Mouse (Mus musculus) ovary, postnatal 10 days (tissue): Measurements from ENCODE around the gene Krt20.

ENCODE experiments used
- DNase-seq: peaks from one replicate; pipeline ENCODE4 v3.0.0; 2022; ENCODE audit warnings: low spot score

Gene Krt20

DNA sequence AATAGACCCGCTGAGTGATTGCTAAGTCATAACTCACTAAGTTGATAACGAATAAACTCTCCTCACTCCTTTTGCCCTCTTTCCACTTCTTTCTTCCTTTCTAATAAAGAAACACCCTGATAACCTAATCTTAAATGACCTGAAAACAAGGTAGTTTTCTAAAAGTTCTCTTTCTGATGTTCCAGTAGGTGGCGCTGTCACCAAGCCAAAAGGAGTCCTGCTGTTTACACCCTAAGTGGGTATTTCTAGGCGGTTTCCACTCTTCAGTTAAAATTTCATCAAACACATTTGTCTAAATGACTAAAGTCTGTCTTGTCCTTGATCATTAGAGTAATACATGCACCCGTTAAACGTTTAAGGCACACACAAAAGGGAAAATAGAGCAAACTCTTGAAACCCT lies 24.7 kb downstream of the Krt20 start:
- DNase-seq, result no peak

DNA sequence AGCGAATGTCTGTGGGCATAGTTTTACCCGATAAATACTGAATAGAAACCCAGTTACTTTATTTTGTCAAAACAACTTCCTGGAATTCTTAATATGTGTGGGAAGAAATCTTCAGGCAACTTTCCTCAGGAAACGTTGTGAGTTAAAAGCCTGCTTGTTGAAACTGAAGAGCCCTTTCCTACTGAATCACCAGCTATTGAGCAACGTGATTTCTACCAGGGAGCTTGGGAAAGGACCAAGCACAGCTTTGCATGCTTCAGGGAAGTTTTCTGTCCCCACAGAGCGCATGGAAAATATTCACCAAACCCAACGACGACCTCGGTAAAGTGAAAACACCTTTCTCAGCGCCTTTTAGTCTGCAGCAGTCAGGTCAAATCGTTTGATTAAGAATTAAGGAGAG lies 31.8 kb downstream of the Krt20 start:
- no peak for DNase-seq

DNA sequence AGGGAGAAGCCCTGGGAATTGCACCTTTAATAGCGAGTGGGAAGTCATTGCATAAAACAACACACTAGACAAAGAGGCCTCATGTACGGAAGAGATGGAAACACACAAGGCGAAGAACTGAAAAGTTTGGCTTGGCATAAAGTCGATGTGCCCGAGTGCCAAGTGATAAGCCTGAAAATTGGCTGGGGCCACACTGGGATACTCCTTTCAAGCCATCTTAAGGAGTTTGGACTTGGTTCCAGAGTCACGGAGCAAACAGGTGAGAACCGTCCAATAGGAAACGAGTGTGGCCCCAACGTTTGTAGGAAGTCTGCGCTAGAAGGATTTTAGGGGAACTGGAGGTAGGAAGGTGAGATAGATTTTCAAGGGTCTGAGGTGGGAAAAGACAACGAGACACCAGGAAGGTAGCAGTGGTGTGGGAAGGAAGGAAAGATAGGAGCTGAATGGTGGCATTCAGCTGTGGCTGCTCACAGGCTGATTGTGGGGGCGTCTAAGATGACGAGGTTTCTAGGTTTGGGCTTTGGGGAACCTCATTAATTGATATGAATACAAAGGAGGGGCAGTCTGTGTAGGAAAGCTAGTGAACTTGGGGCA lies 37.9 kb downstream of the Krt20 start:
- no peak for DNase-seq

DNA sequence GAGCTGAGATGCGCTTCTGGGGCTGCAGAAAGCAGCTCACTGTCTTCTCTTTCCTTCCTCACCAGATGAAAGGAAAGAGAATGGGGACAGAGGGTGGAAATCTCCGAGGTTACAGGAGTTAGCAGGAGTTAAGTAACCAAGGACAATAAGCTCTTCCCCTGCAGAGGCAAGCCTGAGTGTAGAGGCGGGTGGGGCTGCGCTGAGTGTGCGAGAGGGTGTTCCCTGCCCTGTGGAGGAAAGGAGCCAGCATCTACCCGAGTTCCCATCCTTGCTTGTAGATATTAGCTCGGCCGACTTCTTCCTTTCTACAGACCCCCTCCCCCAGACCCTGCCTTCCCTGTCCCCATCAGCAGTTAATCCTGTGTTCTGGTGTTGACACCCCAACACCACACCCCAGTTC lies 39.1 kb downstream of the Krt20 start:
- DNase-seq, result no peak

DNA sequence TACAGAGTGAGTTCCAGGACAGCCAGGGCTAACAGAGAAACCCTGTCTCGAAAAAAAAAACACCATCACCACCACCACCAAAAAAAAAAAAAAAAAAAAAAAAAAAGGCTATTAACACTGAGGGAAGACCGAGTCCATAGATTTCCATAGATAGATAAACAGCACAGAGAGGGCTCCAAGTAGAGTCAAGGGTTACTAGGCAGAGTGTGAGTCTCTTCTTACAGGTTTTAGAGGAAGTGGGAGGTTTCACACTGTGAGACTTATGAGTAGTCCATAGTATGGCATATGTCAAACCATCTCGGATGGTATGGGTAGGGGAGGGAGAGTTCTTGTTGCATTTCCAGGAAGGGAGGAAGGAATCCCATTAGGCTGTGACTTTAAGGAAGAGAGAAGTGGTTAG lies 39.9 kb downstream of the Krt20 start:
- DNase-seq, result no peak

DNA sequence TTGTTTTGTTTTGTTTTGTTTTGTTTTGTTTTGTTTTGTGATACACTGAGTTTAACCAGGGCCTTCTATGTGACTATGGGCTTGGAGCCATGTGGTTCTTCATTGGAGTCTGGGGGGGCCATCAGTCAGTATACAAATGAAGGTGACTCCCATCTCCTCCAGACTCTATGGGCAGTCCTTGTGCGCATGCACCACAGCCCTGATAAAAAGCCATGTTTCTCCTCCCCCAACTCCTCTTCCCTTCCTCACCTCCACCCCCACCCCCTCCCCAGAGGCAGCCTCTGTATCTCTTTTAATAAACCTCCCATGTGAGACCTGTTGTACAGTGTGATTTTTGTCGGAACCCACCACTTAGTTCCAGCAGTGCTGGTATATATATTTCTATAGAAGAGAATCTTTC lies 41.3 kb downstream of the Krt20 start:
- no peak for DNase-seq

DNA sequence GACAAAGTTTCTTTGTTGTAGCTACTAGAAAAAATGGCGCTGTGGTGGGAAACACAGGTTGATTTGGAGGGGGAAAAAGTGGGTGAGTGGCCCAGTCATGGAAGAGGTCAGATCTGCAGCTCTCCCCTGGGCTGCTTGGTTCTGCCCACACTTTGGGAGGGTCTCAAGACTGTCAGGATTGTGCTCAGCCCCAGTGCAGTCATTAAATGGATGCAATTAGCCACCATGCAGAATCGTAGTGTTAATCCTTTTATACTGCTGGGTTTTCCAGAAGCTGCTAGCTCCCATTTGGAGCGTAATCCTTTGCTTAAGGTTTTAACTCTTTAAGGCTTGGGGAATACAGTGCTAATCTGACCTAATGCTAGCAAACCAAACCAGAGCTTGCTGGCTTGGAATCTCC lies 41.9 kb downstream of the Krt20 start:
- DNase-seq, result no peak

DNA sequence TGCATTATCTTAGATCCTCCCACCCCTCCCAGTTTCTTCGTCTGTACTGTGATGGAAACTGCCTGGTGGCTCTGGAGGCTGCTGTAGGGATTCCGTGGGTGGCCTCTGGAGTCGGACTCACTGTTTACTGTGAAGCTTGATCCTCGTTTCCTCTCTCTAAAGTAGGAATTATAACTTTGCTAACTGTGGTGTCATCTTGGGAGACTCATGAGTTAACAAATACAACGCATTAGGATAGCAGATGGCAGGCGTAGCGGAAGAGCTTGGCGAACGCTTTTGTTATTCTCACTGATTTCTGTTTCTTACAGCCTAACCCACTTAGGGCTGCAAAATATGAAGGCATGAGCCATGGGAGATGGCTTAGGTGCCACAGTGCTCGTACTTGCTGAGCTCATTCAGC lies 45.5 kb downstream of the Krt20 start:
- no peak for DNase-seq

DNA sequence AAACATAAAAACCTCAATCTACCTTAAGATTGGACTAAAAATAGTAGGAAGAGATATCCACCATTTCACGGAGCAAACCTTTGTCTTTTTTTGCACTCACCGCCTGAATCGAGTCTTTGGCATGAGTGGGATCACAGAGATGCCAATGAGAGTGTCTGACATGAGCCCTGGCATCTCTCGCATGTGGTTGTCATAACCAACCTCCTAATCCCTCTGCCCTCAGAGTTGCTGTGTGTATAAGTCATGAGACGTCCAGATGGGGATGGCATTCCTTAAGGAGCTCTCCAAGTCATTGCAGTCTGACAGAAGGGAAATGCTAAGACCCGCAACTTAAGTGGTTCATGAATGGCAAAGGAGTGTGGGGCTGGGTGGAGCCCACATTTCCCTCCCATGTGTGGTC lies 46.6 kb downstream of the Krt20 start:
- DNase-seq, result no peak

DNA sequence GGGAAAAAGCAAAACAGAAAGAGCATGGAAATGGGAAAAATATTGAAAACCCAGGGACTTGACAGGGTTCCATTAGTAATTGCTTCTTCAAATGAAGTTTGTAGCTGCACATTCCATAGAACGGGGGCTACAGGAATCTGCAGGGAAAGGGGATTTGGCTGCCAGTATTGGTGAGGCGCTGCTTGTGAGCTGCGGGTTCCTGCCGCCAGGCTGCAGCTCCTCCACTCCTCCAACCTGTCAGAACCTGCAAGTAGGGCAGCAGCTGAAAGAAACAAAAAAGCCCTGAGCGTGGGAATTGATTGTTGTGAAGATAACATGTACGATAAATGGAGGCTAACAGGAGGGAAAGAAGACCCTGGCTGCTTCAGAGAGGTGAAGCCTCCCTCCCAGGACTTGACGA lies 47.1 kb downstream of the Krt20 start:
- DNase-seq, result no peak

DNA sequence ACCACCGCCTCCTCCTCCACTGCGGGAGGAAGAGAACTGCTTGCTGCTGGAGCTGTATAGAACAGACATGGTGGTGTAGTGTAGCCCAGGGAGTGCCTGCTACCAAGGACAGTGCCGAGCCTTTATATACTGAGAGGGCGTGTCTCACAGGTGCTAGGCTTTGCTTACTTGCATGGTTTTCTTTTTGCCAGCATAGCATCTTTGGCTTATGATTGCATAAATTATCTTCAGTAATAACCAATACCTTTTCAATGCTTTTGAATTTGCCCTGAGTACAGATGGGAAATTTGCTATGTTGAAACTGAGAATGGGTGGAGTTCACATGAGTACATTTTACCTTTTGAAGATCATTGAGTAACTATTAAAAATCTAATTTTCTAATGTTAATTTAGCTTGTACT lies 48.7 kb downstream of the Krt20 start, which contains the start of gene Krt10:
Krt10 (minus strand) TSS at position 101 of the 400 bp plus-strand sequence.
- no peak for DNase-seq

DNA sequence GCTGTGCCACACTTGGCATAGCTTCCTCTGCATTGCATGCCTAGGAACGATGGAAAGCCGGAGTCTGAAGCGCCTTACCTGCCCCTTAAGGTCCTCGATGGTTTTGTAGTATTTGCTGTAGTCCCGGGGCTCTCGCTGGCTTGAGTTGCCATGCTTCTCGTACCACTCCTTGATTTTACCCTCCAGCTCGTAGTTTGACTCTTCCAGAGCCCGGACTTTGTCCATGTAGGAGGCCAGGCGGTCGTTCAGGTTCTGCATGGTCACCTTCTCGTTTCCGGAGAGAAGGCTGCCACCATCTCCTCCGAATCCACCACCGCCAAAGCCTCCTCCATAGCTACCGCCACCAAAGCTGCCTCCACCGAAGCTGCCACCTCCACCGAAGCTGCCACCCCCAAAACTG lies 49.3 kb downstream of the Krt20 start:
- DNase-seq, result no peak

DNA sequence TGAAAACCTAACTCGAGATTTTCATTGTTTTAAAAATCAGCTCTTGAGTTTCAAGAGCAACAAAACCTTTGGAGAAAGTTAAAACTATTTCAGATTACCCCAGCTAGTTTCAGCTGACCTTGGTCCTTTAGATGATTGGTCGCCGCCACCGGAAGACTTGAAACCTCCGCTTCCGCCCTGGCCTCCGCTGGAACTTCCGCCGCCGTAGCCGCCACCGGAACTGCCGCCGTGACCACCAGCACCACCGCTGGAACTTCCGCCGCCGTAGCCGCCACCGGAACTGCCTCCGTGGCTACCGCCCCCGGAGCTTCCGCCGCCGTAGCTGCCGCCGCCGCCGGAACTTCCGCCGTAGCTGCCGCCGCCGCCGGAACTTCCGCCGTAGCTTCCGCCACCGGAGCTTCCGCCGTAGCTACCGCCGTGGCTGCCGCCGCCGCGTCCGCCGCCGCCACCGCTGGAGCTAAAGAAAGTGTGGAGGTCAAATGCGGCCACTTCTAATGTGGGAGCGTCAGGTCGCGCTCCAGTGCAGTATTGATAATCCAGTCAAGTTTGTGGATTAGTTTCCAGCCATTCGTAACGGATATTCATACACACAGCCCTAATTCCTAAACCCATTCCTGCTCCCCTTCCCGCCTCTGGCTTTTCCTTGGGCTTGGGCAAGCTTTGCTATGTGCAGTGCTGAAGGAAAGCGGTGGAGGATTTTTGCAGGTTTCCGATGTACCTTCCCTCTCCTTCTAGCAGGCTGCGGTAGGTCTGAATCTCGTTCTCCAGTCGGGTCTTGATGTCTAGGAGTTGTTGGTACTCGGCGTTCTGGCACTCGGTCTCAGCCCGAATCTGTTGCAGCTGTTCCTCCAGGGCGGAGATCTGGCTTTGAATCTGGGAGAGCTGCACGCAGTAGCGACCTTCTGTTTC lies 51.9 kb downstream of the Krt20 start:
- DNase-seq, result peak; percentile 65

DNA sequence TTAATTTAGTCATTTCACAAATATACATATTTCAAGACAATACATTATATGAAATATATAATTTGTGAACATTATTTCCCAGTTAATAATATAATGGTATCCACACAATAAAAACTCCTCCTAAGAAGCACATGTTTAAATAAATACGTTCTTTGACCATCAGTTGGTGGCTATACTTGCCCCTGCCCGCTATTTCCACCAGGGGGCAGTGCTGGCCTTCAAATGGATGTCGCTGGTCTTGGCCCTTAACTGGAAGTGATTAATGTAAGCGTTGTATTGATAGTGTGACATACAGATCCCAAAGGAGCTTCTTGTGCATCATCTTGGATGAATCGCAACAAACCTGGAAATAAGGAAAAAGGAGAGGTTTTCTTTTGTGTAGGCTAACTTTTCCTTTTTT lies 58.4 kb downstream of the Krt20 start:
- DNase-seq, result peak; percentile 40
